Mouse (Mus musculus): ENCODE data around the gene Bend7. TPM values are rescaled to one million over a fixed set of nuclear protein-coding genes. Genes with fewer than 3 reads are reported as not detected.

Gene Bend7
- 3.7 and 5.2 TPM in 2 replicates for polyA plus RNA-seq (2011; ENCODE audit: insufficient read depth, insufficient read length, low read depth, missing spikeins)

DNA sequence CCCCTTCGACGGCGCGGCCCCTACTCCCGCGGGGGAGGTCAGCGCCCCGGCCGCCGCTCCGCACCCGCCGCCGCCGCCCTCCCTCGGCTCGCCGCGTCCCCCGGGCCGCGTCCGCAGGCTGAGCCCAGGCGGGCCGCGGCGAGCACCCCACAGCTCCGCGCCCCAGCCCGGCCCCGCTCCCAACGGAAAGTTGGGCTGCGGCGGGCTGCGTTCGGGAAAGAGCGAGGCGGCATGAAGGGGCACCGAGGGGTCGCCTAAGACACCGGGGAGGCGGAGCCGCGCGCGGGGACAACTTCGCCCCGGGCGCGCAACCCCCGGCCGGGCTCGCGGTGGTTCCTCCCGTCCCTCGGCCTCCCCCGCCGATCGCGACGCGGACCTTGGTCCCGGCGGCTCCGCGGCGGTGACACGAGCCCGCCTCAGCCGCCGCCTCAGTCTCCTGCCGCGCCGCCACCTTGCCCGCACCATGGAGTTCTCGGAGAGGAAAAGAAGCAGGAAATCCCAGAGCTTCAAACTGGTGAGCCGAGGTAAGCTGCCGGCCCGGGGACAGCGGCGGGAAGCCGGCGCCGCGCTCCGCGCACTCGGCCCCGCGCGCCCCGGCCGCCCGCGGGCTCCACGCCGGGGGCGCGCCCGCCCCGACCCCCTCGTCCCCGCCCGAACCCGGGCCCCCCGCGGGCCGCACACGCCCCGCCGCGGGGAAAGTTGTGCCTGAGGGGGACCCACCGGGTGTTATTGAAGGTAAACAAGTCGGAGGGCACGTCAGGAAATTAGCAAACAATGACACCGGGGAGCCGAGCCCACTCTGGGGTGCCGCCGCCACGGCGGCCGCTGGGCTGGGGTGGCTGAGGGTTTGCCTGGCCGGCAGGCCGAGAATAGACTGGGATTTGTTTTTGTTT, at the start of gene Bend7:
TSS of gene Bend7 (plus strand) at position 63 of the 893 bp plus-strand sequence.
- peak within 1 kb of the TSS; percentile 92 for H3K9ac ChIP-seq (ENCODE audit: low read depth, poor library complexity, severe bottlenecking)
- H3K27me3 ChIP-seq (ENCODE audit: control insufficient read depth, insufficient read depth, low read length, poor library complexity, severe bottlenecking), result peaks cover 13% of the 10 kb centered on the region
- H3K9me3 ChIP-seq (replicated peaks; ENCODE audit: control insufficient read depth, insufficient read depth, low read length, poor library complexity, severe bottlenecking), result no peaks in the 10 kb centered on the region
- peaks cover 4% of the 10 kb centered on the region for H3K4me1 ChIP-seq (ENCODE audit: control insufficient read depth, insufficient read depth, low read length)
- TF ChIP-seq EP300 (IDR thresholded peaks at IDR 0.05; ENCODE audit: insufficient read depth, low read depth, low read length) (no peak), CTCF (IDR thresholded peaks at IDR 0.05; ENCODE audit: low read depth, low read length) (no peak), POLR2A (IDR thresholded peaks at IDR 0.05; ENCODE audit: insufficient read depth, low read length) (no peak)
- H3K36me3 ChIP-seq (ENCODE audit: control insufficient read depth, insufficient read depth, low read length, poor library complexity, severe bottlenecking), result no peaks in the 10 kb centered on the region
- peak within 1 kb of the TSS; percentile 91 for H3K4me3 ChIP-seq (ENCODE audit: low read depth, low read length)
- no peak within 1 kb of the TSS for H3K27ac ChIP-seq (ENCODE audit: insufficient read depth, low read length)

DNA sequence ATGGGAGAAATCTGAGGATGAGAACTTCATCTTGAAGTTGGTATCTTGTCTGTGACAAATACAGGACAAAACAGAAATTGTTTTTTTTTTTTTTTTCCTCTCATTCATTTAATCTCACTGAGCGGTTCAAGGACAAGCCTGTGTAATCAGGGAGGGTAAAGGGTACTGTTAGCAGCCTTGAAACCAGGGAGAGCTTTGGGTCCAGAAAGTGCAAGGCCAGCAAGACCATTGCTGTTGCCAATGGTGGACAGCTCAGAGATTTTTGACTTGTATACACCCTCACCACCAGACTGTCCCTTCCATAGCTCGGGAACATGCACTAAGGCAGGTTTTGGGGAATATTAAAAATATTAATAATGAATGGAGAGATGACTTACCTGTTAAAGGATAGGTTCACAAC, 49.0 kb upstream of the Bend7 start:
- Histone ChIP-seq H3K36me3 (ENCODE audit: control insufficient read depth, insufficient read depth, low read length, poor library complexity, severe bottlenecking) (no peaks in the 10 kb centered on the region), H3K4me1 (ENCODE audit: control insufficient read depth, insufficient read depth, low read length) (no peaks in the 10 kb centered on the region), H3K9me3 (replicated peaks; ENCODE audit: control insufficient read depth, insufficient read depth, low read length, poor library complexity, severe bottlenecking) (no peaks in the 10 kb centered on the region), H3K4me3 (ENCODE audit: low read depth, low read length) (no peak overlapping the region), H3K9ac (ENCODE audit: low read depth, poor library complexity, severe bottlenecking) (no peak overlapping the region), H3K27me3 (ENCODE audit: control insufficient read depth, insufficient read depth, low read length, poor library complexity, severe bottlenecking) (no peaks in the 10 kb centered on the region), H3K27ac (ENCODE audit: insufficient read depth, low read length) (no peak overlapping the region)
- TF ChIP-seq POLR2A (IDR thresholded peaks at IDR 0.05; ENCODE audit: insufficient read depth, low read length) (no peak), EP300 (IDR thresholded peaks at IDR 0.05; ENCODE audit: insufficient read depth, low read depth, low read length) (no peak), CTCF (IDR thresholded peaks at IDR 0.05; ENCODE audit: low read depth, low read length) (no peak)

DNA sequence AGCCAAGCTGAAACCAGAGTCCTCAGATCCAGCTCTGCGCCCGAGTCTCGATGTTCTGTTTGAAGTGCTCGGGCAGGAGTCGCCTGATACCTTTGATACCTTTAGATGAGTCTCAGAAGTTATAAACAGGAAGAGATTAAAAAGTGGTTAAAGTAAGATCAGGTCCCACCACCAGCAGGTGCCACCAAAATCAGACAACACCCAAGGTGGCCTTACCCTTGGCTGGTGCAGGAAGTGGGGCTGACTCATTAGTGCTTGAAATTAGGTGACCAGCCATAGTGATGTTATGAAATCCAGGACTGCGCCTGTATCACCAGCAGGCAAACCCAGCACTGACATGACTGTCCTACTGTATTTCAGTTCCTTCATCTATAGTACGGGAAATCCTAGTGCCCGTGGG, 47.9 kb upstream of the Bend7 start:
- Histone ChIP-seq H3K27ac (ENCODE audit: insufficient read depth, low read length) (no peak overlapping the region), H3K9ac (ENCODE audit: low read depth, poor library complexity, severe bottlenecking) (no peak overlapping the region), H3K27me3 (ENCODE audit: control insufficient read depth, insufficient read depth, low read length, poor library complexity, severe bottlenecking) (no peaks in the 10 kb centered on the region), H3K4me3 (ENCODE audit: low read depth, low read length) (no peak overlapping the region), H3K4me1 (ENCODE audit: control insufficient read depth, insufficient read depth, low read length) (no peaks in the 10 kb centered on the region), H3K36me3 (ENCODE audit: control insufficient read depth, insufficient read depth, low read length, poor library complexity, severe bottlenecking) (no peaks in the 10 kb centered on the region), H3K9me3 (replicated peaks; ENCODE audit: control insufficient read depth, insufficient read depth, low read length, poor library complexity, severe bottlenecking) (no peaks in the 10 kb centered on the region)
- no peak for TF ChIP-seq CTCF (IDR thresholded peaks at IDR 0.05; ENCODE audit: low read depth, low read length)
- TF ChIP-seq EP300 (IDR thresholded peaks at IDR 0.05; ENCODE audit: insufficient read depth, low read depth, low read length), result no peak
- TF ChIP-seq POLR2A (IDR thresholded peaks at IDR 0.05; ENCODE audit: insufficient read depth, low read length), result no peak

DNA sequence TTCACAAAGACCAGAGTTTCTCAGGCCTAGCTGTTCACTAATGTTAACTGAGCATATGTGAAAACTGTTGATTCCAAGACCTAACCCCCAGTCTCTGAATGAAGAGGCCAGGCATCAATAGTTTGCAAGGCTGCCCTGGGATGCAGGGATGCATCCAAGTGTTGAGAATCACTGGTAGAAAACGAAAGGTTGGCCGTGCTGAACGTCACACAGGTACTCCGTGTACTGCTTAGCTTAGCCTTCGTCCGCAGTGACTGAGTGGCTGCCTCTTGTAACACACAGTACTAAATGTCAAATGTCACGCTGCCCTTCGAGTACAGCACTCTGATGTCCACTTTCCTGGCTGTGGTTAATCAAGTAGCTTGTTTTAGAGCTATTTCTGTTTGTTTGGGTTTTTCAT, 46.0 kb upstream of the Bend7 start:
- Histone ChIP-seq H3K4me1 (ENCODE audit: control insufficient read depth, insufficient read depth, low read length) (no peaks in the 10 kb centered on the region), H3K27me3 (ENCODE audit: control insufficient read depth, insufficient read depth, low read length, poor library complexity, severe bottlenecking) (no peaks in the 10 kb centered on the region), H3K9ac (ENCODE audit: low read depth, poor library complexity, severe bottlenecking) (no peak overlapping the region), H3K4me3 (ENCODE audit: low read depth, low read length) (no peak overlapping the region), H3K36me3 (ENCODE audit: control insufficient read depth, insufficient read depth, low read length, poor library complexity, severe bottlenecking) (no peaks in the 10 kb centered on the region), H3K9me3 (replicated peaks; ENCODE audit: control insufficient read depth, insufficient read depth, low read length, poor library complexity, severe bottlenecking) (no peaks in the 10 kb centered on the region), H3K27ac (ENCODE audit: insufficient read depth, low read length) (no peak overlapping the region)
- TF ChIP-seq EP300 (IDR thresholded peaks at IDR 0.05; ENCODE audit: insufficient read depth, low read depth, low read length) (no peak), POLR2A (IDR thresholded peaks at IDR 0.05; ENCODE audit: insufficient read depth, low read length) (no peak), CTCF (IDR thresholded peaks at IDR 0.05; ENCODE audit: low read depth, low read length) (no peak)

DNA sequence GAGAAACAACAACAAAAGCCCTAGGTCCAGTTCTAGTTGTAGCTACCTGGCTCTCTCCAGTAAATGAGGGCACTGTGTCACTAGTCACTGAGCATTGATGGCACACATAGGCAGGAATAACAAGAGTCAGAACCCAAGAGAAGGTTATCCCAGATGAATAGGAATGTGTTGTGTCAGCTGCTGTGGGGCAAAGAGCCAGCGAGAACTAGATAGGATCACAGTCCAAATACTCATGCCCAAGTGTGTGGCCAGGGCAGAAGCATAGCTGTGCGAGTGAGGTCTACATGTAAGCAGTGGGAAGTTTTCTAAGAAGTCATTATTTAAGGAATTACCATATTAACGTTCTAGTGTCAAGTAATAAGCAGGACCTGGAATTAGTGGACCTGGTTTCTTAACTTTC, 37.7 kb upstream of the Bend7 start:
- no peaks in the 10 kb centered on the region for H3K4me1 ChIP-seq (ENCODE audit: control insufficient read depth, insufficient read depth, low read length)
- no peaks in the 10 kb centered on the region for H3K36me3 ChIP-seq (ENCODE audit: control insufficient read depth, insufficient read depth, low read length, poor library complexity, severe bottlenecking)
- no peaks in the 10 kb centered on the region for H3K27me3 ChIP-seq (ENCODE audit: control insufficient read depth, insufficient read depth, low read length, poor library complexity, severe bottlenecking)
- no peak overlapping the region for H3K9ac ChIP-seq (ENCODE audit: low read depth, poor library complexity, severe bottlenecking)
- H3K9me3 ChIP-seq (replicated peaks; ENCODE audit: control insufficient read depth, insufficient read depth, low read length, poor library complexity, severe bottlenecking), result peaks cover 3% of the 10 kb centered on the region; the same call in 1 of the 2 replicates
- H3K4me3 ChIP-seq (ENCODE audit: low read depth, low read length), result no peak overlapping the region
- TF ChIP-seq EP300 (IDR thresholded peaks at IDR 0.05; ENCODE audit: insufficient read depth, low read depth, low read length) (no peak), CTCF (IDR thresholded peaks at IDR 0.05; ENCODE audit: low read depth, low read length) (no peak), POLR2A (IDR thresholded peaks at IDR 0.05; ENCODE audit: insufficient read depth, low read length) (no peak)
- no peak overlapping the region for H3K27ac ChIP-seq (ENCODE audit: insufficient read depth, low read length)

DNA sequence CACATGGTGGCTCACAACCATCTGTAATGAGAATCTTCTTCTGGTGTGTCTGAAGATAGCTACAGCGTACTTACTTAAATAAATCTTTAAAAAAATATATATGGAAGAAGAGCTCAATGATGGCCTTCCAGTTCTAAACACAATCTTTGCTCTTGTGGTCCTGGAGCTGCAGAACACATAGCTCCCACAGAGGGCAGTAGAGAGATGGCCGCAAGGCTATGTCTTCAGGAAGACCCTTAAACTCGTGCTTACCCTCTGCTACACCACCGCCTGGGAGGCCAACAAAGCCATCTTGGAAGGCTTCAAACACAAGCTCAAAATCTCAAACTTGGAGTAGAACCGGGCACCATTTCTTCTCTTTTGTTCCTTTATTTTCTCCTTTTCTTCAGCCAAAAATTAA, 6.4 kb upstream of the Bend7 start:
- Histone ChIP-seq H3K9me3 (replicated peaks; ENCODE audit: control insufficient read depth, insufficient read depth, low read length, poor library complexity, severe bottlenecking) (0 out of 2 replicates have a peak, but pooled peaks cover 4% of the 10 kb centered on the region), H3K4me3 (ENCODE audit: low read depth, low read length) (no peak overlapping the region), H3K4me1 (ENCODE audit: control insufficient read depth, insufficient read depth, low read length) (no peaks in the 10 kb centered on the region), H3K36me3 (ENCODE audit: control insufficient read depth, insufficient read depth, low read length, poor library complexity, severe bottlenecking) (no peaks in the 10 kb centered on the region), H3K9ac (ENCODE audit: low read depth, poor library complexity, severe bottlenecking) (no peak overlapping the region), H3K27me3 (ENCODE audit: control insufficient read depth, insufficient read depth, low read length, poor library complexity, severe bottlenecking) (no peaks in the 10 kb centered on the region; the same call in none of the 2 replicates), H3K27ac (ENCODE audit: insufficient read depth, low read length) (no peak overlapping the region)
- TF ChIP-seq CTCF (IDR thresholded peaks at IDR 0.05; ENCODE audit: low read depth, low read length) (peak; percentile 58), EP300 (IDR thresholded peaks at IDR 0.05; ENCODE audit: insufficient read depth, low read depth, low read length) (no peak)

All from ES-Bruce4 (cell line).